Mouse (Mus musculus) kidney, adult 2 months (tissue): Measurements from ENCODE around the gene Lss. TPM values are rescaled to one million over a fixed set of nuclear protein-coding genes. Genes with fewer than 3 reads are reported as not detected.

Experiments
- DNase-seq: peaks from one replicate; pipeline ENCODE4 v3.0.0; 2021
- H3K27ac ChIP-seq: fragments of 200-500 bp; 2 replicates; pipeline ENCODE4 v1.5.1; 2012; ENCODE audit warnings: low read depth, low read length, control low read depth, inconsistent platforms; ENCODE audit not compliant: insufficient read depth
- H3K27me3 ChIP-seq: fragments of 200-500 bp; replicated peaks from 2 replicates; pipeline ENCODE4 v1.6.1; 2012; ENCODE audit warnings: mild to moderate bottlenecking, moderate library complexity, low read length, inconsistent platforms; ENCODE audit not compliant: control insufficient read depth, insufficient read depth
- H3K36me3 ChIP-seq: fragments of 200-500 bp; 2 replicates; pipeline ENCODE4 v1.6.1; 2012; ENCODE audit warnings: mild to moderate bottlenecking, moderate library complexity, low read length, inconsistent platforms; ENCODE audit not compliant: control insufficient read depth, insufficient read depth
- H3K4me1 ChIP-seq: fragments of 200-500 bp; 2 replicates; pipeline ENCODE4 v1.6.1; 2011; ENCODE audit warnings: low read length; ENCODE audit not compliant: control insufficient read depth, insufficient read depth
- H3K4me3 ChIP-seq: fragments of 200-500 bp; 2 replicates; pipeline ENCODE4 v1.5.1; 2011; ENCODE audit warnings: mild to moderate bottlenecking, low read depth, low read length, control low read depth; ENCODE audit not compliant: insufficient read depth
- CTCF ChIP-seq: fragments of 200-500 bp; conservative IDR thresholded peaks from 2 replicates; pipeline ENCODE4 v1.5.1; 2011; ENCODE audit warnings: low read depth, mild to moderate bottlenecking, control low read depth, low read length, moderate library complexity, mixed read lengths; ENCODE audit not compliant: insufficient read depth, insufficient read length
- POLR2A ChIP-seq: fragments of 200-500 bp; IDR thresholded peaks from one replicate; pipeline ENCODE4 v1.6.1; 2011; ENCODE audit warnings: low read depth, low read length, control low read depth
- WGBS: fragments of 180-500 bp; shearing (Covaris S2); methylation state at CpG from one replicate; pipeline ENCODE4 v1.1.7; 2018; 5-methylcytosine and 5-hydroxymethylcytosine counted together
- polyA plus RNA-seq: library from polyadenylated mRNA; depleted of rRNA; stranded (reverse); fragments of >200 nt; gene quantifications from 2 replicates; pipeline ENCODE4 v1.2.3, GENCODE M21; 2012; rRNA removed

The Lss gene
- 18.9 and 21.4 TPM in 2 replicates for polyA plus RNA-seq

DNA sequence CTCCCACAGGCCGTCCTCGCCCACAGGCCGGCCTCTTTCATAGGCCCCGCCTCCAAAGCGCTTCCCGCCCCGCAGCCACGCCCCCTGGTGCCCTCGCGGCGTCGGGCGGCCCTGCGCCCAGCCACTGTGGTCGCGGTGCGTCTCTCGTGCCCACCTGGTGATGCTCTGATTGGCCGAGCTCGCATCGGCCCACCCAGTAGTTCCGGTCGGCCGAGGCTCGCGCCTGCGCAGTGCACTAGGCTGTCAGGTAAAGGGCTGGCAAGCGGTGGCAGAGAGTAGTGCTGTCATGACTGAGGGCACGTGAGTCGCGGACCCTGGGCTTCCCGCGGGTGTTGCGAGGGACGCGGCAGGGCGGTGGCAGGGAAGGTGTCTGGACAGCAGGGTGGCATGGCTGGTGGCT lies at the start of gene Lss:
TSS of gene Lss (plus strand) at position 214 of the 400 bp plus-strand sequence.
- TF ChIP-seq CTCF (0 out of 2 replicates have a peak, but pooled peaks have one; percentile 11), POLR2A (no peak)
- H3K27ac ChIP-seq = 0 out of 2 replicates have a peak within 1 kb of the TSS, but pooled peaks have one; percentile 4
- peak; percentile 98 for DNase-seq
- peak within 1 kb of the TSS; percentile 93 for H3K4me3 ChIP-seq
- under 1% methylated on average over 37 of the region's 37 CpGs for WGBS
- no peaks in the 10 kb centered on the region for H3K36me3 ChIP-seq
- H3K27me3 ChIP-seq = no peaks in the 10 kb centered on the region
- no peaks in the 10 kb centered on the region; the same call in 1 of the 2 replicates for H3K4me1 ChIP-seq

DNA sequence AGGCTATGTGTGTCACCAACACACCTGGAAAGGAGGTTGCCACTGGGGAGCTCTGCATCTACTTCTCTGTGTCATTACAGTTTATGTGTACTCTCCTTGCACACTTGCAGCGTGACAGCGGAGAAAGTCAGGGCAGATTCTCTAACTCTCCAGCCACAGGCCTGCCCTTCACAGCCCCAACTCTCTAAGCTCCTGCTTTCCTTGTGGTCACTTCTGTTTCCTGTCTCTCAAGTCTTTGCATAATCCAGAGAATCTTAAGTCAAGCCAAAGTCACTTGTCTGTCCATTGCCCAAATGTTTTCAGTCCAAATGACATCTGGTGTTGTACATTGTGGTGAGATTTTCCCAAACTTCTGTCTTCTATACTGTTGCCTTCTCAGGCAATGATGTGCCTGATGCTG lies 45.1 kb upstream of the Lss start:
- TF ChIP-seq CTCF (no peak), POLR2A (no peak)
- Histone ChIP-seq H3K27ac (no peak overlapping the region), H3K27me3 (no peaks in the 10 kb centered on the region), H3K4me3 (no peak overlapping the region), H3K4me1 (no peaks in the 10 kb centered on the region), H3K36me3 (peaks cover 10% of the 10 kb centered on the region)
- no peak for DNase-seq
- WGBS = 97% methylated on average over 2 of the region's 2 CpGs

DNA sequence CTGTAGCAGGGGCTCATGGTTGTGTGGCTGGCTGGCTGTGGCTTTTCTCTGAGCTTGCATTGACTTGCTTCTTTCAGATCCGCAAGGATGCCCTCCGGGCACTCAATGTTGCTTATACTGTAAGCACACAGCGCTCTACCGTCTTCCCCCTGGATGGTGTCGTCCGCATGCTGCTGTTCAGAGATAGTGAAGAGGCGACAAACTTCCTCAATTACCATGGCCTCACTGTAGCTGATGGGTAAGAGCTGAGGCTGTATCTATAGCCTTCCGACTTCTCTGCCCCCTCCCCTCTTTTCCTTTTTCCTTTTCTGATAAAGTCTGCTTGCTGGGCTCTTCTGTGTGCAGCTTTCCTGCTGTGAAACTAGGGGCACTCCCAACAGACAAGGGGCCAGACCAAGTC lies 43.1 kb upstream of the Lss start:
- TF ChIP-seq CTCF (no peak), POLR2A (no peak)
- Histone ChIP-seq H3K4me3 (no peak overlapping the region), H3K36me3 (peaks cover 8% of the 10 kb centered on the region), H3K4me1 (no peaks in the 10 kb centered on the region), H3K27ac (no peak overlapping the region), H3K27me3 (no peaks in the 10 kb centered on the region)
- no peak for DNase-seq
- 93% methylated on average over 8 of the region's 8 CpGs for WGBS

DNA sequence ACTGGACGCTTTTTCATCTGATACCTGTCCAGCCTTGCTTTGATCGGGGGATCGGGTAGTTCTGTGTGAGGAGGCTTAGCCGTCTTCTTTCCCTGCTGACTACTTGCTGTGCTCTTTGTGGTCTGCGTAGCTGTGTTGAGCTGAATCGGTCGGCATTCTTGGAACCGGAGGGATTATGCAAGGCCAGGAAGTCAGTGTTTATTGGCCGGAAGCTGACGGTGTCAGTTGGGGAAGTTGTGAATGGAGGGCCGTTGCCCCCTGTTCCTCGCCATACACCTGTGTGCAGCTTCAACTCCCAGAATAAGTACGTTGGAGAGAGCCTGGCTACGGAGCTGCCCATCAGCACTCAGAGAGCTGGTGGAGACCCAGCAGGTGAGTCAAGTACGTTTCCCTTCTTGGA lies 42.2 kb upstream of the Lss start:
- H3K36me3 ChIP-seq = peaks cover 6% of the 10 kb centered on the region; the same call in 1 of the 2 replicates
- 91% methylated on average over 15 of the region's 15 CpGs for WGBS

DNA sequence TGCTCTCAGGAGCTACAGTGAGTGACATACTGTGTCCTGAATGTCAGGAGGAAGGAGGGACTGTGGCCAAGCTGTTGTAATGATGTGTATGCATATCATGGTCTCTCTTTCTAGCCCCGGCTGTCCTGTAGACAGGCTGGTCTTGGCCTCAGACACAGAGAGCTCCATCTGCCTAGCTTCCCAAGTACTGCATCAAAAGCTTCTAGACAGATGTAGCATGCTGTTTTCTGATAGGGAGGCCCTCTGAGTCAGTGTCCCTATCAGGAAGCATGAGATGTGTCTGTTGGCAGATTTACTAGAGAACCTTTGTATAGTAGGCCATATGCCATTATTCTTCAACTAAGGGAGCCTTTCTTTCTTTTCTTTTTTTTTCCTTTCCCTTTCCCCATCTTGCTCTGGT lies 37.9 kb upstream of the Lss start:
- Histone ChIP-seq H3K36me3 (peaks cover 9% of the 10 kb centered on the region; the same call in 1 of the 2 replicates), H3K4me3 (no peak overlapping the region), H3K4me1 (no peaks in the 10 kb centered on the region), H3K27ac (no peak overlapping the region), H3K27me3 (no peaks in the 10 kb centered on the region)
- WGBS = 85% methylated on average over 1 of the region's 1 CpGs
- DNase-seq = no peak
- no peak for TF ChIP-seq POLR2A
- no peak for TF ChIP-seq CTCF

More for the DNA sequence above, 42.2 kb upstream of the Lss start:
- Histone ChIP-seq H3K4me1 (no peaks in the 10 kb centered on the region), H3K27me3 (no peaks in the 10 kb centered on the region), H3K27ac (no peak overlapping the region), H3K4me3 (no peak overlapping the region)
- no peak for DNase-seq
- TF ChIP-seq CTCF = no peak
- no peak for TF ChIP-seq POLR2A

DNA sequence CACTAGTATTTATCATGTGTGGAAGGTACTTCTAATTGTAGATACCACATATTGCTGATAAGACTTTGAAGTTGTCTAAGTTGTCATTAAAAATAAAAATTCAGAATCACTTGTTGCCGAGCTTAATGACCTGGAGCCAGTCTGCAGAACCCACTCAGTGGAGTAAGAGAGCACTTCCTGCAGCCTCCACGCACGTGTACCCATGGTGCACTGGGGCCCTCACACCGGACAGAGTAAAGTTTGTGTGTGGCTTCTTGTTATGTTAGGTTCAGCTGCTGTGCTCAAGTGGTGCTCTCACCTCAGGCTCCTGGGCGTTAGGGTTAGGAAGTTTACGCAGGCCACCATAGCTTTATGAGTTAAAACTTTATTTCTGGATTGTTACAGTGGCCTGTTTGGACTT lies 35.9 kb upstream of the Lss start:
- H3K27me3 ChIP-seq = no peaks in the 10 kb centered on the region
- no peak for TF ChIP-seq CTCF
- no peak for TF ChIP-seq POLR2A
- DNase-seq = no peak
- WGBS = 80% methylated on average over 6 of the region's 6 CpGs
- H3K36me3 ChIP-seq = peaks cover 4% of the 10 kb centered on the region; the same call in 1 of the 2 replicates
- H3K4me3 ChIP-seq = no peak overlapping the region
- H3K27ac ChIP-seq = no peak overlapping the region
- no peaks in the 10 kb centered on the region for H3K4me1 ChIP-seq

DNA sequence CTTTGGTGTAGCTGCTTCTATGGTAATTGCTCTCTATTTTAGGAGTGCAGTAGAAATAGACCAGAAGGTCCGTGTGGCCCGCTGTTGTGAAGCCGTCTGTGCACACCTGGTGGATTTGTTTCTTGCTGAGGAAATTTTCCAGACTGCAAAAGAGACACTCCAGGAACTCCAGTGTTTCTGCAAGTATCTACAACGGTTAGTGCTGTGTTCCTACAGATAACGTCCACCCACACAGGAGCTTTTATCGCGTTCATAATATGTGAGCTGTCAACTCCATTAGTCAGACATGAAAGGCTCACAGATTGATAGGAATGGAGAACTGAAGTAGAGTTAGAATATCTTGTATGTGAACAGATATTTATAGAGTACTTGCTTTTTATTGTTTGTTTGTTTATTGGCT lies 35.0 kb upstream of the Lss start:
- DNase-seq = no peak
- no peaks in the 10 kb centered on the region for H3K27me3 ChIP-seq
- no peak for TF ChIP-seq POLR2A
- peaks cover 4% of the 10 kb centered on the region; the same call in 1 of the 2 replicates for H3K36me3 ChIP-seq
- no peak overlapping the region for H3K4me3 ChIP-seq
- H3K27ac ChIP-seq = no peak overlapping the region
- 95% methylated on average over 7 of the region's 7 CpGs for WGBS
- H3K4me1 ChIP-seq = no peaks in the 10 kb centered on the region

DNA sequence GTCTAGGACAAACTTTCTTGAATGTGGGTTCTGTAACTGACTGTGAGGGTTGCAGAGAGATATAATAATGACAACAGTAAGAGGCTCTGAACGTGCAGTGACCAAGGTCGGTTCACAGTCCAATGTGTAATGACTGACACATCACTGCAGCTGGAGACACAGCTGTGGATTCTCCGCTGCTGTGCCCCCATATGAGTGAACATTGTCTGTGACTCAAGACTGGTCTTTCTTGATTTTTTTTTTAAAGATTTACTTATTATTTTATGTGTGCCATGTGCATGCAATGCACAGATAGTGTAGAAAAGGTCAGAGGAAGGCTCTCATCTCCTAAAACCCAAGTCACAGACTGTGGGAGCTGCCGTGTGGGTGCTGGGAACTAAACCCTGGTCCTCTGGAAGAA lies 33.9 kb upstream of the Lss start:
- TF ChIP-seq CTCF (no peak), POLR2A (no peak)
- H3K4me1 ChIP-seq = no peaks in the 10 kb centered on the region
- H3K27me3 ChIP-seq = no peaks in the 10 kb centered on the region
- 94% methylated on average over 4 of the region's 4 CpGs for WGBS
- DNase-seq = no peak
- H3K27ac ChIP-seq = no peak overlapping the region
- H3K4me3 ChIP-seq = no peak overlapping the region
- H3K36me3 ChIP-seq = peaks cover 4% of the 10 kb centered on the region; the same call in 1 of the 2 replicates
